Comparison of ENCODE assay signal across 17 mouse cellular contexts in genomic region chr2:108030657-108031056, GRCm38 (mm10).
DNase-seq lines count a peak whose midpoint lies in the region; ATAC-seq and TF ChIP-seq lines count a peak whose summit lies in the region.
"Had no signal": no experiment of that assay in that cellular context is flagged by ENCODE, and none has a peak within 500 bp of the region (broad histone marks: within the 10 kb centered on the region; RNA-seq: fewer than 3 reads in every experiment).

No protein-coding gene starts in this region.

- no peak for TF ChIP-seq CTCF in brain, embryonic 14.5 days (IDR thresholded peaks at IDR 0.05; ENCODE audit: borderline replicate concordance, extremely low read depth, insufficient read depth, insufficient read length)

- ATAC-seq in frontal cortex, adult (ENCODE audit: low TSS enrichment), result peak; percentile 69
- ATAC-seq: forebrain, embryonic 14.5 days; forebrain, embryonic 16.5 days had no signal

- no peak for DNase-seq in frontal cortex, postnatal 25 days (ENCODE audit: low spot score in 2 of 2)
- DNase-seq in right cerebral cortex, adult 18-20 months, result peak; percentile 28
- no peak for DNase-seq in right cerebral cortex, postnatal 14 days
- DNase-seq in brain, embryonic 14.5 days (ENCODE audit: low read depth), result peak; percentile 6
- DNase-seq in embryo, embryonic 11 days, result no peak
- DNase-seq: adrenal gland, adult 2 months; adrenal gland, postnatal 10 days; adrenal gland, postnatal 25 days; cerebellum, adult 11 months; cerebellum, adult 18-20 months; cerebellum, adult 8-10 months; cerebellum, adult 9-11 months; cerebellum, postnatal 14 days; cerebellum, postnatal 36 days had no signal

- TF ChIP-seq POLR2A in brain, embryonic 14.5 days (IDR thresholded peaks at IDR 0.05; ENCODE audit: borderline replicate concordance, extremely low read depth, insufficient read depth, insufficient read length, poor library complexity, severe bottlenecking), result no peak

Comparison
In these comparisons a context has a peak if more than half of its experiments do, and no peak if none do; other contexts are left out.
1. DNase-seq: peak in right cerebral cortex, adult 18-20 months (single experiment) and brain, embryonic 14.5 days (single experiment); none in frontal cortex, postnatal 25 days (0 of 2), right cerebral cortex, postnatal 14 days (single experiment) and embryo, embryonic 11 days (single experiment).